10 mouse cellular contexts compared by ENCODE assay signal in genomic region chr17:53512311-53512951, GRCm38 (mm10). TPM values are rescaled to one million over a fixed set of nuclear protein-coding genes. Genes with fewer than 3 reads are reported as not detected.
A peak's percentile ranks its signal among the peaks of the same experiment; 100 is the strongest.
DNase-seq lines count a peak whose midpoint lies in the region; ATAC-seq and TF ChIP-seq lines count a peak whose summit lies in the region.
"Had no signal": no experiment of that assay in that cellular context is flagged by ENCODE, and none has a peak within 500 bp of the region (broad histone marks: within the 10 kb centered on the region; RNA-seq: fewer than 3 reads in every experiment).

No protein-coding gene starts in this region.

- H3K4me3 ChIP-seq in liver, embryonic 14.5 days (ENCODE audit: insufficient read depth in 1 of 2, low read depth in 2 of 2, low read length in 2 of 2): no peak overlapping the region
- no peak overlapping the region for H3K4me3 ChIP-seq in liver, embryonic 12.5 days
- H3K4me3 ChIP-seq: liver, embryonic 13.5 days; stomach, embryonic 15.5 days had no signal

- peak; percentile 47 for TF ChIP-seq CTCF in liver, embryonic 14.5 days (IDR thresholded peaks at IDR 0.05; ENCODE audit: low read depth)

- no peaks in the 10 kb centered on the region for H3K9me3 ChIP-seq in liver, embryonic 14.5 days (ENCODE audit: control insufficient read depth, low read length)
- no peaks in the 10 kb centered on the region for H3K9me3 ChIP-seq in liver, embryonic 12.5 days (replicated peaks)
- H3K9me3 ChIP-seq: liver, embryonic 13.5 days; stomach, embryonic 15.5 days had no signal

- H3K27ac ChIP-seq in liver, embryonic 14.5 days: no peak overlapping the region
- no peak overlapping the region for H3K27ac ChIP-seq in liver, embryonic 12.5 days
- H3K27ac ChIP-seq: liver, embryonic 13.5 days; stomach, embryonic 15.5 days had no signal

- no peak overlapping the region for H3K4me2 ChIP-seq in liver, embryonic 14.5 days (ENCODE audit: low read depth)
- no peak overlapping the region for H3K4me2 ChIP-seq in liver, embryonic 12.5 days
- H3K4me2 ChIP-seq: liver, embryonic 13.5 days; stomach, embryonic 15.5 days had no signal

- DNase-seq in adrenal gland, postnatal 14 days: peak; percentile 44
- DNase-seq in adrenal gland, adult 2 months: no peak
- DNase-seq in liver, embryonic 14.5 days (ENCODE audit: low read depth in 3 of 3, low spot score in 3 of 3): no peak
- DNase-seq in embryo, embryonic 9.5 days (ENCODE audit: extremely low spot score): peak; percentile 10
- DNase-seq in layer of hippocampus, adult 18-20 months (ENCODE audit: low spot score in 2 of 2): peak; percentile 5 to 40
- DNase-seq in retina, adult 2 months (ENCODE audit: low read depth, low spot score): peak; percentile 9
- no peak for DNase-seq in spleen, adult 18-20 months
- DNase-seq: liver, embryonic 13.5 days had no signal

- no peak for ATAC-seq in liver, embryonic 14.5 days (ENCODE audit: insufficient read depth)
- no peak for ATAC-seq in liver, embryonic 12.5 days

- H3K4me1 ChIP-seq in liver, embryonic 14.5 days (replicated peaks; ENCODE audit: control insufficient read depth in 2 of 2, insufficient read depth in 2 of 2, low read length in 1 of 2): no peaks in the 10 kb centered on the region
- no peaks in the 10 kb centered on the region for H3K4me1 ChIP-seq in liver, embryonic 12.5 days
- H3K4me1 ChIP-seq: liver, embryonic 13.5 days; stomach, embryonic 15.5 days had no signal

- no peak overlapping the region for H3K9ac ChIP-seq in liver, embryonic 14.5 days (replicated peaks)
- H3K9ac ChIP-seq in liver, embryonic 12.5 days: no peak overlapping the region
- H3K9ac ChIP-seq: liver, embryonic 13.5 days; stomach, embryonic 15.5 days had no signal

- H3K36me3 ChIP-seq in liver, embryonic 14.5 days (replicated peaks; ENCODE audit: control insufficient read depth, insufficient read depth, low read depth): no peaks in the 10 kb centered on the region
- peaks cover 4% of the 10 kb centered on the region; the same call in 1 of the 2 replicates for H3K36me3 ChIP-seq in liver, embryonic 12.5 days
- H3K36me3 ChIP-seq: liver, embryonic 13.5 days; stomach, embryonic 15.5 days had no signal

- TF ChIP-seq EP300 in liver, embryonic 14.5 days (IDR thresholded peaks at IDR 0.05; ENCODE audit: low read depth): no peak

- WGBS in liver, embryonic 14.5 days (ENCODE audit: insufficient replicate concordance): 75% methylated on average over 2 of the region's 2 CpGs
- WGBS in liver, embryonic 12.5 days (ENCODE audit: insufficient replicate concordance): 86% methylated on average over 2 of the region's 2 CpGs

- no peaks in the 10 kb centered on the region for H3K27me3 ChIP-seq in liver, embryonic 14.5 days (ENCODE audit: control insufficient read depth, insufficient read depth, low read length)
- H3K27me3 ChIP-seq in liver, embryonic 12.5 days (replicated peaks): no peaks in the 10 kb centered on the region
- H3K27me3 ChIP-seq: liver, embryonic 13.5 days; stomach, embryonic 15.5 days had no signal

RNA-seq across cellular contexts. Expression of gene Pp2d1, which starts 26.8 kb away (rescaled TPM):
- not detected in 2 replicates for total RNA-seq in adrenal gland, postnatal 14 days (2021)
- not detected for total RNA-seq in adrenal gland, adult 2 months (2021)
- not detected in 2 replicates for polyA plus RNA-seq in adrenal gland, adult 2 months (2012; rRNA removed)
- not detected in 2 replicates for polyA plus RNA-seq in liver, embryonic 14.5 days (2012; rRNA removed)
- polyA plus RNA-seq in liver, embryonic 14.5 days (2014; fragmentation: Nextera tagmentation; extraction: Ambion mirVana): 0.09 TPM in 1 of 2 replicates, not detected in the other
- polyA plus RNA-seq in liver, embryonic 12.5 days (2016; fragmentation: Nextera tagmentation; extraction: Ambion mirVana): 0.14 and 0.21 TPM in 2 replicates
- total RNA-seq in layer of hippocampus, adult 18-20 months (2021): not detected

RNA-seq across cellular contexts. Expression of gene Rab5a, which starts 33.4 kb away (rescaled TPM):
- total RNA-seq in adrenal gland, postnatal 14 days (2021): 87.1 and 87.4 TPM in 2 replicates
- total RNA-seq in adrenal gland, adult 2 months (2021): 10 to 100 TPM; 89.3 to 93.3 TPM
- 2.9 and 3.1 TPM in 2 replicates for polyA plus RNA-seq in adrenal gland, adult 2 months (2012; rRNA removed)
- 6.8 and 14.1 TPM in 2 replicates for polyA plus RNA-seq in liver, embryonic 14.5 days (2012; rRNA removed)
- 28.3 and 28.4 TPM in 2 replicates for polyA plus RNA-seq in liver, embryonic 14.5 days (2014; fragmentation: Nextera tagmentation; extraction: Ambion mirVana)
- polyA plus RNA-seq in liver, embryonic 12.5 days (2016; fragmentation: Nextera tagmentation; extraction: Ambion mirVana): 49.4 and 50.1 TPM in 2 replicates
- total RNA-seq in layer of hippocampus, adult 18-20 months (2021): 100 to 1,000 TPM; 117 TPM

RNA-seq across cellular contexts. Expression of gene Efhb, which starts 49.3 kb away (rescaled TPM):
- total RNA-seq in adrenal gland, postnatal 14 days (2021): 0.48 and 0.60 TPM in 2 replicates
- total RNA-seq in adrenal gland, adult 2 months (2021): under 1 TPM; 0.46 to 0.59 TPM
- 0.03 TPM in 1 of 2 replicates, not detected in the other for polyA plus RNA-seq in adrenal gland, adult 2 months (2012; rRNA removed)
- 0.01 TPM in 2 replicates for polyA plus RNA-seq in liver, embryonic 14.5 days (2012; rRNA removed)
- not detected in 2 replicates for polyA plus RNA-seq in liver, embryonic 14.5 days (2014; fragmentation: Nextera tagmentation; extraction: Ambion mirVana)
- 0.05 and 0.06 TPM in 2 replicates for polyA plus RNA-seq in liver, embryonic 12.5 days (2016; fragmentation: Nextera tagmentation; extraction: Ambion mirVana)
- total RNA-seq in layer of hippocampus, adult 18-20 months (2021): under 1 TPM; 0.25 to 0.62 TPM
- polyA plus RNA-seq: liver, embryonic 13.5 days had no signal

RNA-seq across cellular contexts. Expression of gene Kat2b, which starts 54.2 kb away (rescaled TPM):
- 65.7 and 67.0 TPM in 2 replicates for total RNA-seq in adrenal gland, postnatal 14 days (2021)
- total RNA-seq in adrenal gland, adult 2 months (2021): 10 to 100 TPM; 76.0 to 81.3 TPM
- 20.7 and 25.2 TPM in 2 replicates for polyA plus RNA-seq in adrenal gland, adult 2 months (2012; rRNA removed)
- 4.0 and 6.0 TPM in 2 replicates for polyA plus RNA-seq in liver, embryonic 14.5 days (2012; rRNA removed)
- 6.1 and 7.5 TPM in 2 replicates for polyA plus RNA-seq in liver, embryonic 14.5 days (2014; fragmentation: Nextera tagmentation; extraction: Ambion mirVana)
- polyA plus RNA-seq in liver, embryonic 12.5 days (2016; fragmentation: Nextera tagmentation; extraction: Ambion mirVana): 4.9 and 5.1 TPM in 2 replicates
- total RNA-seq in layer of hippocampus, adult 18-20 months (2021): 10 to 100 TPM; 16.9 to 18.4 TPM

Comparison
In these comparisons a context has a peak if more than half of its experiments do, and no peak if none do; other contexts are left out.
1. DNase-seq: peak in adrenal gland, postnatal 14 days (single experiment), embryo, embryonic 9.5 days (single experiment), layer of hippocampus, adult 18-20 months (2 of 2) and retina, adult 2 months (single experiment); none in adrenal gland, adult 2 months (single experiment), liver, embryonic 14.5 days (0 of 3) and spleen, adult 18-20 months (0 of 2).